Mouse (Mus musculus) hindbrain, embryonic 15.5 days (tissue): ENCODE measurements at regions not wholly inside any gene's neighbourhood (a gene's known extent, or its start where the extent isn't known, plus 50 kb on each side); places are given as distances from the start of the nearest gene placed in this dataset.

Source experiments
- ATAC-seq: fragments of 200-750 bp; cut with Nextera tagmentation; 2 replicates; pipeline ENCODE4 v1.8.0; 2017; ENCODE audit warnings: low read depth, moderate number of reproducible peaks, moderate TSS enrichment; ENCODE audit not compliant: low FRiP score
- H3K27ac ChIP-seq: fragments of 300-500 bp; sonication (generic); replicated peaks from 2 replicates; pipeline ENCODE4 v1.5.1; 2015; ENCODE audit warnings: mild to moderate bottlenecking, inconsistent platforms
- H3K27me3 ChIP-seq: fragments of 300-500 bp; sonication (generic); 2 replicates; pipeline ENCODE4 v1.6.1; 2015; ENCODE audit warnings: control low read depth, inconsistent platforms
- H3K36me3 ChIP-seq: fragments of 300-500 bp; sonication (generic); 2 replicates; pipeline ENCODE4 v1.6.1; 2015; ENCODE audit warnings: control low read depth, inconsistent platforms
- H3K4me1 ChIP-seq: fragments of 300-500 bp; sonication (generic); replicated peaks from 2 replicates; pipeline ENCODE4 v1.6.1; 2015; ENCODE audit warnings: control low read depth, inconsistent platforms
- H3K4me2 ChIP-seq: fragments of 300-500 bp; sonication (generic); 2 replicates; pipeline ENCODE4 v1.6.1; 2015; ENCODE audit warnings: moderate library complexity, mild to moderate bottlenecking, inconsistent platforms
- H3K4me3 ChIP-seq: fragments of 300-500 bp; sonication (generic); 2 replicates; pipeline ENCODE4 v1.5.1; 2015; ENCODE audit warnings: mild to moderate bottlenecking, inconsistent platforms
- H3K9ac ChIP-seq: fragments of 300-500 bp; sonication (generic); 2 replicates; pipeline ENCODE4 v1.6.1; 2015; ENCODE audit warnings: inconsistent platforms
- H3K9me3 ChIP-seq: fragments of 300-500 bp; sonication (generic); 2 replicates; pipeline ENCODE4 v1.6.1; 2016; ENCODE audit warnings: control low read depth, inconsistent platforms
- WGBS: fragments of 180-500 bp; shearing (Covaris S2); methylation state at CpG from one replicate; pipeline ENCODE4 v1.1.7; 2015; 5-methylcytosine and 5-hydroxymethylcytosine counted together

- H3K4me2 ChIP-seq, result peak overlapping the region; percentile 54
- H3K27ac ChIP-seq, result no peak overlapping the region
- peak overlapping the region; percentile 28 for H3K4me3 ChIP-seq
- H3K4me1 ChIP-seq, result no peaks in the 10 kb centered on the region
- no peaks in the 10 kb centered on the region for H3K27me3 ChIP-seq
- WGBS, result 27% methylated on average over 19 of the region's 19 CpGs
- H3K36me3 ChIP-seq, result no peaks in the 10 kb centered on the region
- no peaks in the 10 kb centered on the region for H3K9me3 ChIP-seq
- peak; percentile 81 for ATAC-seq
- no peak overlapping the region for H3K9ac ChIP-seq
These were observed 77.0 kb upstream of the Lgr5 start for GRCm38 (mm10) chr10:115664567-115664966.

GRCm38 (mm10) chr10:115676661-115677060 is 89.1 kb upstream of the Lgr5 start:
- H3K27ac ChIP-seq, result no peak overlapping the region
- no peaks in the 10 kb centered on the region for H3K27me3 ChIP-seq
- 83% methylated on average over 2 of the region's 2 CpGs for WGBS
- no peaks in the 10 kb centered on the region for H3K36me3 ChIP-seq
- no peak overlapping the region for H3K4me3 ChIP-seq
- no peak overlapping the region for H3K9ac ChIP-seq
- no peak for ATAC-seq
- H3K4me1 ChIP-seq, result no peaks in the 10 kb centered on the region
- H3K4me2 ChIP-seq, result no peak overlapping the region
- no peaks in the 10 kb centered on the region for H3K9me3 ChIP-seq

- Histone ChIP-seq H3K4me2 (no peak overlapping the region), H3K9ac (no peak overlapping the region), H3K27me3 (no peaks in the 10 kb centered on the region), H3K27ac (no peak overlapping the region), H3K36me3 (no peaks in the 10 kb centered on the region), H3K4me1 (no peaks in the 10 kb centered on the region), H3K4me3 (no peak overlapping the region), H3K9me3 (no peaks in the 10 kb centered on the region)
- WGBS, result 56% methylated on average over 6 of the region's 6 CpGs
- ATAC-seq, result no peak
These were observed 93.5 kb upstream of the Lgr5 start for GRCm38 (mm10) chr10:115681115-115681514.

- Histone ChIP-seq H3K27me3 (no peaks in the 10 kb centered on the region), H3K4me1 (no peaks in the 10 kb centered on the region), H3K4me2 (no peak overlapping the region), H3K36me3 (no peaks in the 10 kb centered on the region), H3K9me3 (no peaks in the 10 kb centered on the region), H3K9ac (no peak overlapping the region), H3K27ac (no peak overlapping the region), H3K4me3 (no peak overlapping the region)
- WGBS, result 97% methylated on average over 4 of the region's 4 CpGs
- no peak for ATAC-seq
These were observed 104.4 kb upstream of the Lgr5 start for GRCm38 (mm10) chr10:115691939-115692338.

- no peak overlapping the region for H3K9ac ChIP-seq
- no peak for ATAC-seq
- H3K4me2 ChIP-seq, result no peak overlapping the region
- H3K27me3 ChIP-seq, result no peaks in the 10 kb centered on the region
- H3K4me1 ChIP-seq, result no peaks in the 10 kb centered on the region
- no peak overlapping the region for H3K27ac ChIP-seq
- H3K36me3 ChIP-seq, result no peaks in the 10 kb centered on the region
- H3K9me3 ChIP-seq, result no peaks in the 10 kb centered on the region
- WGBS, result 56% methylated on average over 22 of the region's 22 CpGs
- H3K4me3 ChIP-seq, result no peak overlapping the region
These were observed 106.6 kb upstream of the Lgr5 start for GRCm38 (mm10) chr10:115693986-115694833.

GRCm38 (mm10) chr10:115702358-115702757 is 114.3 kb upstream of the Tspan8 start:
- H3K27me3 ChIP-seq, result no peaks in the 10 kb centered on the region
- H3K36me3 ChIP-seq, result no peaks in the 10 kb centered on the region
- no peaks in the 10 kb centered on the region for H3K4me1 ChIP-seq
- no peak overlapping the region for H3K4me3 ChIP-seq
- ATAC-seq, result no peak
- H3K9ac ChIP-seq, result no peak overlapping the region
- H3K9me3 ChIP-seq, result no peaks in the 10 kb centered on the region
- H3K27ac ChIP-seq, result no peak overlapping the region
- WGBS, result 82% methylated on average over 3 of the region's 3 CpGs
- no peak overlapping the region for H3K4me2 ChIP-seq

GRCm38 (mm10) chr10:115708623-115709022 is 108.0 kb upstream of the Tspan8 start:
- Histone ChIP-seq H3K9ac (no peak overlapping the region), H3K4me3 (no peak overlapping the region), H3K27me3 (no peaks in the 10 kb centered on the region), H3K27ac (no peak overlapping the region), H3K4me2 (0 out of 2 replicates have a peak overlapping the region, but pooled peaks have one; percentile 11), H3K4me1 (no peaks in the 10 kb centered on the region), H3K36me3 (no peaks in the 10 kb centered on the region), H3K9me3 (no peaks in the 10 kb centered on the region)
- no peak for ATAC-seq
- WGBS, result 68% methylated on average over 14 of the region's 14 CpGs

- 57% methylated on average over 6 of the region's 6 CpGs for whole genome bisulfite sequencing
- Histone ChIP-seq H3K27me3 (no peaks in the 10 kb centered on the region), H3K36me3 (no peaks in the 10 kb centered on the region), H3K4me2 (no peak overlapping the region), H3K27ac (no peak overlapping the region), H3K9me3 (no peaks in the 10 kb centered on the region), H3K4me3 (no peak overlapping the region), H3K4me1 (no peaks in the 10 kb centered on the region), H3K9ac (no peak overlapping the region)
- no peak for ATAC-seq
These were observed 102.7 kb upstream of the Tspan8 start for GRCm38 (mm10) chr10:115713896-115714295.

- H3K27me3 ChIP-seq, result no peaks in the 10 kb centered on the region
- H3K9me3 ChIP-seq, result no peaks in the 10 kb centered on the region
- no peak for ATAC-seq
- no peaks in the 10 kb centered on the region for H3K4me1 ChIP-seq
- no peak overlapping the region for H3K9ac ChIP-seq
- 46% methylated on average over 9 of the region's 9 CpGs for WGBS
- H3K27ac ChIP-seq, result no peak overlapping the region
- H3K4me2 ChIP-seq, result 0 out of 2 replicates have a peak overlapping the region, but pooled peaks have one; percentile 3
- H3K36me3 ChIP-seq, result no peaks in the 10 kb centered on the region
- H3K4me3 ChIP-seq, result no peak overlapping the region
These were observed 100.5 kb upstream of the Tspan8 start for GRCm38 (mm10) chr10:115716178-115716577.

GRCm38 (mm10) chr10:115717064-115717463 is 99.6 kb upstream of the Tspan8 start:
- H3K9ac ChIP-seq, result no peak overlapping the region
- 95% methylated on average over 8 of the region's 8 CpGs for WGBS
- ATAC-seq, result 0 out of 2 replicates have a peak, but pooled peaks have one; percentile 48
- H3K4me1 ChIP-seq, result no peaks in the 10 kb centered on the region
- no peak overlapping the region for H3K4me2 ChIP-seq
- no peak overlapping the region for H3K27ac ChIP-seq
- H3K9me3 ChIP-seq, result no peaks in the 10 kb centered on the region
- no peaks in the 10 kb centered on the region for H3K36me3 ChIP-seq
- no peak overlapping the region for H3K4me3 ChIP-seq
- no peaks in the 10 kb centered on the region for H3K27me3 ChIP-seq

- 98% methylated on average over 3 of the region's 3 CpGs for WGBS
These were observed 94.0 kb upstream of the Tspan8 start for GRCm38 (mm10) chr10:115722589-115722988.

GRCm38 (mm10) chr10:115742634-115743347 is 73.8 kb upstream of the Tspan8 start:
- H3K4me2 ChIP-seq, result no peak overlapping the region
- no peak overlapping the region for H3K9ac ChIP-seq
- no peaks in the 10 kb centered on the region for H3K27me3 ChIP-seq
- H3K4me3 ChIP-seq, result no peak overlapping the region
- H3K27ac ChIP-seq, result no peak overlapping the region
- no peaks in the 10 kb centered on the region for H3K9me3 ChIP-seq
- H3K36me3 ChIP-seq, result no peaks in the 10 kb centered on the region
- no peaks in the 10 kb centered on the region for H3K4me1 ChIP-seq
- no peak for ATAC-seq
- 94% methylated on average over 10 of the region's 10 CpGs for WGBS

More at GRCm38 (mm10) chr10:115722589-115722988, 94.0 kb upstream of the Tspan8 start:
- H3K27ac ChIP-seq, result no peak overlapping the region
- H3K4me3 ChIP-seq, result no peak overlapping the region
- no peak for ATAC-seq
- no peaks in the 10 kb centered on the region for H3K27me3 ChIP-seq
- H3K9me3 ChIP-seq, result no peaks in the 10 kb centered on the region
- no peaks in the 10 kb centered on the region for H3K4me1 ChIP-seq
- no peak overlapping the region for H3K4me2 ChIP-seq
- no peak overlapping the region for H3K9ac ChIP-seq
- no peaks in the 10 kb centered on the region for H3K36me3 ChIP-seq
